Mouse (Mus musculus) ZHBTc4 (cell line): ENCODE measurements at regions not wholly inside any gene's neighbourhood (a gene's known extent, or its start where the extent isn't known, plus 50 kb on each side); places are given as distances from the start of the nearest gene placed in this dataset.

Experiments
- DNase-seq: peaks from one replicate; pipeline ENCODE4 v3.0.0-alpha.2; 2011; ENCODE audit warnings: low read depth, low spot score

GRCm38 (mm10) chr6:43021967-43022366, 73.1 kb downstream of the Olfr444 start:
- peak; percentile 43 for DNase-seq
